Mouse (Mus musculus) right cerebral cortex, adult 2 months (tissue): ENCODE measurements at regions not wholly inside any gene's neighbourhood (a gene's known extent, or its start where the extent isn't known, plus 50 kb on each side); places are given as distances from the start of the nearest gene placed in this dataset.

Experiments
- DNase-seq, 2 experiments: peaks; one replicate each; pipeline ENCODE4 v3.0.0; 2021 to 2022; ENCODE audit warnings: low spot score in 2 of 2

GRCm38 (mm10) chr3:130940302-130940867 lies 169.9 kb upstream of the Lef1 start:
- peak in 1 of 2 experiments; percentile 4 for DNase-seq

GRCm38 (mm10) chr3:130936980-130937379 lies 173.3 kb upstream of the Lef1 start:
- no peak for DNase-seq

GRCm38 (mm10) chr3:130936336-130936735 lies 173.9 kb upstream of the Lef1 start:
- no peak for DNase-seq

GRCm38 (mm10) chr3:130935926-130936315 lies 174.3 kb upstream of the Lef1 start:
- DNase-seq, result no peak

GRCm38 (mm10) chr3:130935302-130935925 lies 174.9 kb upstream of the Lef1 start:
- peak in 1 of 2 experiments; percentile 6 for DNase-seq

- DNase-seq, result no peak
These were observed 177.5 kb upstream of the Lef1 start for GRCm38 (mm10) chr3:130932723-130933122.

GRCm38 (mm10) chr3:130932226-130932625 lies 178.0 kb upstream of the Lef1 start:
- DNase-seq, result no peak

GRCm38 (mm10) chr3:130925000-130925399 lies 185.3 kb upstream of the Lef1 start:
- DNase-seq, result no peak

GRCm38 (mm10) chr3:130923615-130923958 lies 186.7 kb upstream of the Lef1 start:
- DNase-seq, result no peak

- no peak for DNase-seq
These were observed 187.3 kb upstream of the Lef1 start for GRCm38 (mm10) chr3:130922812-130923614.

- no peak for DNase-seq
These were observed 188.5 kb upstream of the Lef1 start for GRCm38 (mm10) chr3:130921621-130922245.

- DNase-seq, result no peak
These were observed 183.6 kb upstream of the Rpl34 start for GRCm38 (mm10) chr3:130913812-130914211.

- no peak for DNase-seq
These were observed 174.9 kb upstream of the Rpl34 start for GRCm38 (mm10) chr3:130905101-130905500.

- DNase-seq, result no peak
These were observed 173.1 kb upstream of the Rpl34 start for GRCm38 (mm10) chr3:130903329-130903728.

GRCm38 (mm10) chr3:130902376-130902775 lies 172.2 kb upstream of the Rpl34 start:
- no peak for DNase-seq

- peak in 1 of 2 experiments; percentile 32 for DNase-seq
These were observed 171.1 kb upstream of the Rpl34 start for GRCm38 (mm10) chr3:130901343-130901742.

- no peak for DNase-seq
These were observed 170.6 kb upstream of the Rpl34 start for GRCm38 (mm10) chr3:130900846-130901245.

- DNase-seq, result no peak
These were observed 170.0 kb upstream of the Rpl34 start for GRCm38 (mm10) chr3:130900054-130900840.

GRCm38 (mm10) chr3:130894168-130894814 lies 164.1 kb upstream of the Rpl34 start:
- no peak for DNase-seq

- no peak for DNase-seq
These were observed 161.1 kb upstream of the Rpl34 start for GRCm38 (mm10) chr3:130891310-130891709.

- no peak for DNase-seq
These were observed 158.4 kb upstream of the Rpl34 start for GRCm38 (mm10) chr3:130888587-130888986.
